Mouse (Mus musculus) CD4-positive, CD25-positive, alpha-beta regulatory T cell, adult 4 months (primary cell): Measurements from ENCODE around the gene Chic1. TPM values are rescaled to one million over a fixed set of nuclear protein-coding genes. Genes with fewer than 3 reads are reported as not detected.

Source experiments
- ATAC-seq: one replicate; pipeline ENCODE4 v1.8.0; 2017
- polyA plus RNA-seq, 2 experiments: library from polyadenylated mRNA; unstranded; fragments of 100-300 nt; shearing (Covaris generic); gene quantifications; one replicate each; pipeline ENCODE4 v1.2.1; 2017

The Chic1 gene
- 1 to 10 TPM; 3.1 to 3.2 TPM for polyA plus RNA-seq

- peak; percentile 76 for ATAC-seq
Measured at GRCm38 (mm10) chrX:103356287-103356686, at the start of gene Chic1. Chic1 (plus strand) TSS chrX:103356476.

- ATAC-seq, result no peak
Measured at GRCm38 (mm10) chrX:103308262-103308661, 48.0 kb upstream of the Chic1 start.

- ATAC-seq, result no peak
Measured at GRCm38 (mm10) chrX:103311723-103312122, 44.6 kb upstream of the Chic1 start.

- no peak for ATAC-seq
Measured at GRCm38 (mm10) chrX:103314146-103314545, 42.1 kb upstream of the Chic1 start.

- ATAC-seq, result no peak
Measured at GRCm38 (mm10) chrX:103321146-103321545, 35.1 kb upstream of the Chic1 start, which contains the start of gene Cdx4. Cdx4 (plus strand) TSS chrX:103321398.

- no peak for ATAC-seq
Measured at GRCm38 (mm10) chrX:103325900-103326299, 30.4 kb upstream of the Chic1 start.

- ATAC-seq, result no peak
Measured at GRCm38 (mm10) chrX:103329386-103329785, 26.9 kb upstream of the Chic1 start.

- no peak for ATAC-seq
Measured at GRCm38 (mm10) chrX:103331125-103331858, 25.0 kb upstream of the Chic1 start.

GRCm38 (mm10) chrX:103341369-103342113 lies 14.7 kb upstream of the Chic1 start:
- peak; percentile 65 for ATAC-seq

- ATAC-seq, result no peak
Measured at GRCm38 (mm10) chrX:103355784-103356183, 492 bp upstream of the Chic1 start.

- peak; percentile 62 for ATAC-seq
Measured at GRCm38 (mm10) chrX:103356761-103357236, 523 bp downstream of the Chic1 start.

- ATAC-seq, result no peak
Measured at GRCm38 (mm10) chrX:103366201-103366600, 9.9 kb downstream of the Chic1 start.

- ATAC-seq, result no peak
Measured at GRCm38 (mm10) chrX:103368650-103369049, 12.4 kb downstream of the Chic1 start.

GRCm38 (mm10) chrX:103371221-103371620 lies 14.9 kb downstream of the Chic1 start:
- ATAC-seq, result peak; percentile 78

GRCm38 (mm10) chrX:103371627-103372026 lies 15.4 kb downstream of the Chic1 start:
- peak; percentile 68 for ATAC-seq

- no peak for ATAC-seq
Measured at GRCm38 (mm10) chrX:103374250-103374649, 18.0 kb downstream of the Chic1 start.

GRCm38 (mm10) chrX:103384528-103384927 lies 28.3 kb downstream of the Chic1 start:
- ATAC-seq, result no peak

- no peak for ATAC-seq
Measured at GRCm38 (mm10) chrX:103388131-103388530, 31.9 kb downstream of the Chic1 start.

- peak; percentile 34 for ATAC-seq
Measured at GRCm38 (mm10) chrX:103393841-103394240, 37.6 kb downstream of the Chic1 start.

GRCm38 (mm10) chrX:103405021-103405420 lies 48.7 kb downstream of the Chic1 start:
- no peak for ATAC-seq

- ATAC-seq, result no peak
Measured at GRCm38 (mm10) chrX:103414167-103414566, 57.9 kb downstream of the Chic1 start, which contains the start of gene Tsx. Tsx (plus strand) TSS chrX:103414467.

GRCm38 (mm10) chrX:103421710-103422109 lies 65.4 kb downstream of the Chic1 start, which contains the start of gene Gm26992:
Gm26992 (plus strand) TSS chrX:103422010.
- no peak for ATAC-seq

- ATAC-seq, result no peak
Measured at GRCm38 (mm10) chrX:103427677-103428076, 71.4 kb downstream of the Chic1 start.

- no peak for ATAC-seq
Measured at GRCm38 (mm10) chrX:103432293-103432692, 76.0 kb downstream of the Chic1 start.
